Mouse (Mus musculus) erythroblast, adult 5-6 weeks (primary cell): ENCODE data around the gene Herc2. TPM values are rescaled to one million over a fixed set of nuclear protein-coding genes. Genes with fewer than 3 reads are reported as not detected.

ENCODE experiments used
- ATAC-seq: replicated peaks from 2 replicates; pipeline ENCODE4 v1.8.0; 2016; ENCODE audit warnings: moderate number of reproducible peaks, mild to moderate bottlenecking, moderate TSS enrichment, inconsistent platforms; ENCODE audit not compliant: poor library complexity, low FRiP score, severe bottlenecking
- total RNA-seq, 2 experiments: library from RNA; stranded (forward) in 1 of 2; stranded (reverse) in 1 of 2; fragments of 150-400 nt in 1 of 2; fragments of 200-764, 138-1000 nt in 1 of 2; gene quantifications; 2 replicates each; pipeline versions ENCODE4 v1.2.3 to v1.2.4; 2015 to 2017; ENCODE audit warnings: low replicate concordance in 2 of 2

The Herc2 gene
- total RNA-seq, 2 experiments from 2014 or later = 37.7 to 75.0 TPM

DNA sequence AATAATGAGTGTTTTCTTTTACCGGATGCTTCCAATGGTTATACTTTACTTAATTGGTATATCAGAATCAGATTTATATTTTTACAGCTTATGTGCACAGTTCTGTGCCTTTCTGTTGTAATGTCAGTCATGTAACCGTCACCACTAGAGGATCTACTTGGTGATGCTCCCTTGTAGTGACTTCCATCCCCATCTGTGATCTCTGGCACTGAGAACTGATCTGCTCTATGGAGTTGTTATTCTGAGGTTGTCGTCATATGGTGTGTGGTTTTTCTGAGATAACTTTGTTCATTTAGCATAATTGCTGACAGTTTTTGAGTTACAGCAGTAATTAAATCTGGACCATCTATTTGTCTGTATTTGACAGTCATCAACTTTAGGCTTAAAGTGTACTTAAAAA lies 5.3 kb downstream of the Herc2 start:
- ATAC-seq = no peak

DNA sequence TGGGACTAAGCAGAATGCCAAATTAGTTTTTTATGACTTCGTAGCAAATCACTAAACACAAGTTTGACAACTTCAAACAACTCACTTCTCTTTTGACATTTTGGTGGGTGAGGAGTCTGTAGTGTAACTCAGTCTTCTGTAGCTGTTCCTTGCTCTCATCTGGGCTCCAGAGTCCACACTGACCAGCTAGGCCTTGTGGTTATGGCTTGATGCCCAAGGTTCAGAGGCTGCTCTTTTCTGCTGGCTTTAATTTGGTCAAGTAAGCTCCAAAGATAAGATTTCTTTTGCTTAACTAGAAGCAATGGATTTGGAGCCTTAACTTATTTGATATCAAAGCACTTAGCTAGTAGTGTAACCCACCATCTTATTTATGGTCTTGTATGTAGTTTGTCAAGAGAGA lies 14.9 kb downstream of the Herc2 start:
- no peak for ATAC-seq

DNA sequence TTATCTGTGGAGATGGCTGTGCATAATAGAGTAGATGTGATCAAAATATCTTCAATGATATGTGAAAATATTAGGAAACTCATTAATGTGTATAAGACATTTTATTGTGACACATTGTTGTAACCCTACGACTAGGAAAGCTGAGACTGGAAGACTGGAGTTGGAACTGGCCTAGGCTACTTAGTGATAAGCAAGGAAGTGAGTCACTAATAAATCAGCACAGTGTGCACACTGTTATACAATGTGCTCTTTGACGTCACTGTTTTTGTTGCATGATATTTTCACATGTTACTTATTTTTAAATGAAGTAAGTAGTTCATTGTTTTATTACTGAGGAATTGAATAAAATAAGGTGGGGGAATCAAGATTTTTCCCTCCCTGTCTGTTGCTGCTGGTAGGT lies 16.1 kb downstream of the Herc2 start:
- no peak for ATAC-seq

DNA sequence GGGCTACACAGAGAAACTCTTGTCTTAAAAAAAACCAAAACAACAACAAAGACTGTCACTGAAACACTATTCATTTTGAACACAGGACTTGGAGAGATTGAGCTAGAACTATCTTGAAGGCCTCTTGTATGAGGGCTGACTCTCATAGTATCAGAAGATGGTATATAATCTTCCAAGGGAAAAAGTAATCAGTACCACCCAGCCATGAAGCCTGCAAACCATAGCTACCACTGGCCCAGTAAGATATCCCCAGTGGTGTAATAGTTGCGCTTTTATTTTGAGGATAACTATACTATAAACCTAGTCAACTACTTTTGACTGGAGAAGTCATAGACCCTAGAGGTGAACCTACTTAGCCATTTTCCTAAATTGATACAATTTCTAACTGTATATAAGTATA lies 16.6 kb downstream of the Herc2 start:
- no peak for ATAC-seq

DNA sequence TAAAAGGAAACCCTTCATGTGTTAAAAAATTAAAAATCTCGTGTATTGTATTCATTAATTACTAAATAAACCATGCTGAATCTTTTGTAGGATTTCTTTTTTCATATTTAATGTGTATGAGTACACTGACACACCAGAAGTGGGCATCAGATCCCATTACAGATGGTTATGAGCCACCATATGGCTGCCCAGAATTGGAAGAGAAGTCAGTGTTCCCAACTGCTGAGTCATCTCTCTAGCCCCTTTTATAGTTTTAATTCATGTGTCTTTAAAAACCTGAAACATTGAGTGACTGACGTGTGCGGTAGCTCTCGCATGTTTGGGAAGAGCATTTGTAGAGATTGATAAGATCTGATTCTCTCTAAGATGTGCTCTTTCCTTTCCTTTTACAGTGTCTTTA lies 21.7 kb downstream of the Herc2 start:
- ATAC-seq = no peak

DNA sequence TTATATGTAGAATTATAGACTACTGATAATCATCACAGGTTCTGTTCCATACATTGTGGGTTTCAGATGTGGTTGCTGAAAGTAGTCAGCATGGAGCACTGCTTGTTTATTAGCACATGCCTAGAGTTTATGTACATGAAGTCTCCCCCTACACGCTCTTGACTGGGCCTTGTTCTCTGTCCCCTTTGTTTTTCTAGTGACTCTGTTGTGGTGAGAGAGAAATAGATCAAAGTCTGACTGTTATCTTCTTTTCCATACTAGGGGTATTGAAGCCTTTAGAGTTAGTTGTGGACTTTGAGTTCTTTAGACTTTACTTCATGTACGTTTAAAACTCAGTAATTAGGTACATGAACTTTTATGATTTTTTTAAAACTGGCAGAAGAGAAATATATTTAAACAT lies 33.0 kb downstream of the Herc2 start:
- ATAC-seq = no peak

DNA sequence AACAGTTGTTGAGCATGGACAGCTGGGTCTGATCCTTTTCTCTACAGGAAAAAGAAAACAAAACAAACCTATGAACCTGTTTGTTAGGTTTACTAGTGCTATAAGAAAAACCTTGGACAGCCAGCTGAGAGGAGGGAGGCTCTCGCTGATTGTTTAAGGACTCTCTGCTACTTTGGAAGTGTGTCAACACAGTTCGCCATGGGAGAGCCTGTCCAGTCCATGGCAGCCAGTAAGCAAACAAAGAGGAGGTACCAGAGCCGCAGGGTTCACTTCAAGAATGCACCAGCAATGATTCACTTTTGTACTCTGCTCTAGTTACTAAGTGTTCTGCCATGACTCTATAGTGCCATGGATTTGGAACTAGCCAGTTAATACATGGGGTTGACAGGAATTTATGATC lies 39.1 kb downstream of the Herc2 start:
- no peak for ATAC-seq

DNA sequence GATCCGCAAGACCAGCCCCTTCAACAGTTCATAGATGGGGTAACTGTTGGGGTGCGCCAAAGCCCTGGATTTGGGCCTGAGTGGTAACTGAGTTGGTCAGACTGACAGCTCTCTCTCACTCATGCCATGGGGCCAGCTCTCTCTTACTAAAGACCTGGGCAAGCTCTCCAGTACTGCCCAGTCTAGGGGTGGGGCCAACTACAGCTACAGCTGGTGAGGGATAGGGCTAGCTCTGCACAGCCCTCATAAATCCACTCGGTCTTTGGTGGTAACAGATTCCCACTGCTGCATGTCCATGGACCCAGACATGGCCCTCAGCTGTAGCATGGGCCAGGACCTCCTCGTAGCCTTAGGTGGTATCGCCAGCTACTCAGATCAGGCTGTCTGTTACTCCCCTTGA lies 41.4 kb downstream of the Herc2 start:
- ATAC-seq = 0 out of 2 replicates have a peak, but pooled peaks have one; percentile 50

DNA sequence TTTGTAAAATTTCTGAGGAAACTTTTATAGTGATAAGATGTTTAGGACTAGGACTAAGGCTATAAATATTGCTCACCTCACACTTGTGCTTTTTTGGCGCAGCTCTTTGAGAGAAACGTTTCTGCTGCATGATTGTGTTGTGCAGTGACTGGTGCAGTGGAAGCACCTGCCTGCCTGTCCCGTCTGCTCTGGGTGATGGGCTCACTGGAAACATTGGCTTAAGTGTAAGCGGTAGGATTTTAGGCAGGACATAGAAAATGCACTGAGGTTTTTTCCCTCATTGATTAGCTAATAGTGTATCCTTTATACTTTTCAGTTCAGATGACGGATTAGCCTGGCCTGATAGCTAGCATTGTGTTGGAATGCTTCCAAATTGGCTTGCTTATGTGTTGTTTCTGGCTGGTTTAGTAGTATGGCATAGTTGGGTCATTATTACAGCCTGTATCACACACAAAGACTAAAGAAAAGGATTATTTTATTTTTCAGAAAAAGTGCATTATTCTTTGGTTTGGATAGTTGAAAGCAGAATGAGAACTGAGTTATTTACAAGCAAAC lies 52.4 kb downstream of the Herc2 start:
- no peak for ATAC-seq

DNA sequence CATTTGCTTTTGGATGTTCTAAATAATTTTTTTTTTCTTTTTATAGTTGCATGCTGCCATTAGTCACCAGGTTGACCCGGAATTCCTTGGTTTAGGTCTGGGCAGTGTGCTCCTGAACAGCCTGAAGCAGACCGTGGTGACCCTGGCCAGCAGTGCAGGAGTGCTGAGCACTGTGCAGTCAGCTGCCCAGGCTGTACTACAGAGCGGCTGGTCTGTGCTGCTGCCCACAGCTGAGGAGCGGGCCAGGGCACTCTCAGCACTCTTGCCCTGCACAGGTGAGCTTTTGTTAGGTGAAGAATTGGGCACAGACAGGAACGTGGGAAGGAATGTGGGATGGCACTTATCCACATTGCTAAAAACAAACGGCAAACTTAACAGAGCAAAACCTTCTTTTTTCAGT lies 63.0 kb downstream of the Herc2 start:
- ATAC-seq = no peak

DNA sequence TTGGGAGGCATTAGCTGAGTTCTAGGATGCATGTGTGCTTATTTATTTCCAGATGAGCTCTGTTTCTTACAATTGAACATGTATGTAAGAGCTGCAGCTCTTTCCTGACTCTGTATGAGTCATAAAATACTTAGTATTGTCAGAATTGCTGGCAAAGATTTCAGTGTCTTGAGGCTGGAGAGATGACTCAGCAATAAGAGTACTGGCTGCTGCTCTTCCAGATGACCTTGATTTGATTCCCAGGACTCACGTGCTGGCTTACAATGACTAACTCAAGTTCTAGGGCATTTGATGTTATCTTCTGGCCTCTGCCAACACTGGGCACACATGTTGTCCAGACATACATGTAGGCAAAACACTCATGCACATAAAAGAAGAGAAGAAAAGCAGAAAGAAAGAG lies 64.2 kb downstream of the Herc2 start:
- no peak for ATAC-seq

DNA sequence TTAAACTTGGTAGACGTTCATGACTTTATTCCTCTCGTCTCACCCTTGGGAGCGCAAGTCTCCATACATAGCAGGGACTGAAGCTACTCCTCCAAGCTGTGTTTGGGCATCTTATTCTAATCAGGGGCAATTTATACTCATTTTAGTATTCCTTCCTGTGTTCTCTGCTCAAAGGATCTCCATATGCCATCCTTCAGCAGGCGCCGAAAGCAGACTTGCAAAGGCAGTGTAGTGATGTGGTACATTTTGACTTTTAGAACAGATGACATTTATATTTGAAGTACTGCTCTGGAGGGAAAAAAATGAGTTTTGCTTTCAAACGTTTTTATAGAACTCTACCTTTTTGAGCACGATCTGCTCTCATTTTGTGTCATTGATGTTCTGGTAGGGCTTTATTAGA lies 71.0 kb downstream of the Herc2 start:
- ATAC-seq = no peak

DNA sequence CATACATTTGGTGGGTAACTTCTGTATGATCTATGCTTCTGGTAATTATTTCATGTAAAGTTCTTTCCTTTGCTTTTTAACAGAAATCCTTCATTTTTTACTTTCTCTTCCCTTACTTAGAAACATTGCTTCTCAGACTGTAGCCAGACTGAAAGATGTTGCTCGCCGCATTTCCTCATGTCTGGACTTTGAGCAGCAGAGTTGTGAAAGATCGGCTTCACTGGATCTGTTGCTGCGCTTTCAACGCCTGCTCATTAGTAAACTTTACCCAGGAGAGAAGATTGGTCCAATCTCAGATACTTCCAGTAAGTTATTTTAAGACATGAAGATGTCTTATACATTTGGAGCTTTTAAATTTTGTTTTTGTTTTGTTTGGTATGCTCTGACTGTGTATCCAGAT lies 71.4 kb downstream of the Herc2 start:
- ATAC-seq = no peak

DNA sequence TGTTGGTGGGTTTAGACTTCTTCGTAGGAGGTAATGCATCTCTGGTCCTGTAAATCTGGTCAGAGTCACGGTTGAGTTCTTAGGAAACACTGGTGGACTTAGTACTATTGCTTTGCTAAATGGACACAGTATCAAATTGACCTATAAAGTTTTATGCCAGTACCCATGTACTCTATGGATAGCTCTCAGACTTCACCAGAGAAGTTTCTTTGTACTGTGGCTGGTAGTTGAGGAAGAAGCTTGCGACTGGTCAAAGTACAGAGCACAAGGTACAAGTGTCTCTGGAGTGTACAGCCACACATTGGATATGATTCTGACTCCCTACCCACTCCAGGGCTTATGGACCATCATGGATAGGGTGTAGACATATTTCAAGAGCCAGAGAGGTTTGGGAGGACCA lies 78.1 kb downstream of the Herc2 start:
- ATAC-seq = no peak

DNA sequence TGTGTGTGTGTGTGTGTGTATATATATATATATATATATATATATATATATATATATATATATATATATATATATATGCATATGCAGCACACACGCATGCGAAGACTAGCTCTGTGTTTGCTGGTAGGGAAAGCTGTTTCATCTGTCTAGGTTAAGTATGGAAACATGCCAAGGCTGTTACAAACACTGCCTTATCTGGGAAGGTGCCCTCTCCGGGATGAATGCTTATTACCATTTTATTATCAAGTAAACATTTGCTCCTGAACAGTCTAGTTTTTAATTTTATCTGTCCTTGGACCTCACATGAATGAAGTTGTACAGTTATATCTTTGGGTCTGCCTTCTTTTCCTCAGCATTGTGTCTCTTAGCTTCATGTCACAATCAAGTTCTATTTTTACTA lies 79.6 kb downstream of the Herc2 start:
- ATAC-seq = no peak

DNA sequence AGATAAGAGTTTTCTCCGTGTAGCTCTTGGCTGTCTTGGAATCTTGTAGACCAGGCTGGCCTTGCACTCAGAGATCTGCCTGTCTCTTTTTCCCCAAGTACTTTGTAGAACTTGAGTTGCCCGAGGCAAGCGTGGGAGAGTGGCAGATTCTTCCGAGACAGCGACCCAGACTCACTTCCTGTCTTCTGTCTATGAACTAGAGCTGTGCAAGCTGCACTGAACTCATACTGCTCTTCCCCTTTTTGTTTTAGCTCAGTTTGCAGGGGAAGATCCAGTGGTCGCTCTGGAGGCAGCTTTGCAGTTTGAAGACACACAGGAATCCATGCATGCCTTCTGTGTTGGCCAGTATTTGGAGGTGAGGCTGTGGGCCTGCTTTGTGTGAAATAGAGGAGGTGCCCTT lies 81.6 kb downstream of the Herc2 start:
- no peak for ATAC-seq

DNA sequence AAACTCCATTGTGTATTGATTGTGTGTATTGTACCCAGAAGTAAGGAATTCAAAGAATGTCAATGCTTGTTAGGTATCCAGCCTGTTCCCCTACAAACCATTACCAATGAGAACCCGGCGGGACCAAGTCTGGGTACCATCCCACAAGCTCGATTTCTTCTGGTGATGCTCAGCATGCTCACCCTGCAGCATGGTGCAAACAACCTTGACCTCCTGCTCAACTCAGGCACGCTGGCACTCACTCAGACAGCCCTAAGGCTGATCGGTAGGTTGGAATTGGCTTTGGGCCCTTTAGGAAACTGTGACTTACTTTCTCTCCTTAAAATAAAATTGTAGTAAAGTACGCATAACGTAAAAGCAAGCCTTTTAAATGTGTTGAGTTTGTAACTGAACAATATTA lies 88.7 kb downstream of the Herc2 start:
- ATAC-seq = no peak

DNA sequence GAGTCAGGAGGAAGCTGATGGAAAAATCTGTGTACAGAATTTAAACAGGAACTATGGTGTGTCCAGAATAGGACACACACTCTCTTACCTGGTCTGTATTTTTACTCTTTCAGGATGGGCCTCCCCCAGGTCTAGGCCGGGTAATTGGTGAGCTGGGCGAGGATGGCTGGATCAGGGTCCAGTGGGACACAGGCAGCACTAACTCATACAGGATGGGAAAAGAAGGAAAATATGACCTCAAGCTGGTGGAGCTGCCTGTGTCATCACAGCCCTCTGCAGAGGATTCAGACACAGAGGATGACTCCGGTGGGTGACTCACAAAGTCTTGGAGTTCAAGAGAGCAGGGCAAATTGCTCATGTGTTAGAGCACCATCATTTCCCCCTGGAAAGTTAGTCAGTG lies 96.4 kb downstream of the Herc2 start:
- no peak for ATAC-seq

DNA sequence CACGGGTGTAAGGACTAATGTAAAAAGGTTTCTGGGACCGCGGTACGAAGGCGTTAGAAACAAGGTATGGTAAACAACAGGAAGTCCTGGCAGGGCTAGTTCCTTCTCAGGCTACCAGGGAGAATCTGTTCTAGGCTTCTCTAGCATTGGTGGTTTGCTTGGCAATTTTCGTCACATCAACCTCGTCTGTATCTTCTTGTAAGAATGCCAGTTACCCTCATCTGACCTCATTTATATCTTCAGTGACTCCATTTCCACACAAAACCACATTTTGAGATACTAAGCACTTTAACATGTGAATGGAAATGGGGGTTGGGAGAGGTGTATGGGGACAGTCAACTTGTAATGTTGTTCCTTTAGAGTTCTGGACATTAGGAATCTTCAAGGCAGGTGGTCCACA lies 98.9 kb downstream of the Herc2 start:
- no peak for ATAC-seq

DNA sequence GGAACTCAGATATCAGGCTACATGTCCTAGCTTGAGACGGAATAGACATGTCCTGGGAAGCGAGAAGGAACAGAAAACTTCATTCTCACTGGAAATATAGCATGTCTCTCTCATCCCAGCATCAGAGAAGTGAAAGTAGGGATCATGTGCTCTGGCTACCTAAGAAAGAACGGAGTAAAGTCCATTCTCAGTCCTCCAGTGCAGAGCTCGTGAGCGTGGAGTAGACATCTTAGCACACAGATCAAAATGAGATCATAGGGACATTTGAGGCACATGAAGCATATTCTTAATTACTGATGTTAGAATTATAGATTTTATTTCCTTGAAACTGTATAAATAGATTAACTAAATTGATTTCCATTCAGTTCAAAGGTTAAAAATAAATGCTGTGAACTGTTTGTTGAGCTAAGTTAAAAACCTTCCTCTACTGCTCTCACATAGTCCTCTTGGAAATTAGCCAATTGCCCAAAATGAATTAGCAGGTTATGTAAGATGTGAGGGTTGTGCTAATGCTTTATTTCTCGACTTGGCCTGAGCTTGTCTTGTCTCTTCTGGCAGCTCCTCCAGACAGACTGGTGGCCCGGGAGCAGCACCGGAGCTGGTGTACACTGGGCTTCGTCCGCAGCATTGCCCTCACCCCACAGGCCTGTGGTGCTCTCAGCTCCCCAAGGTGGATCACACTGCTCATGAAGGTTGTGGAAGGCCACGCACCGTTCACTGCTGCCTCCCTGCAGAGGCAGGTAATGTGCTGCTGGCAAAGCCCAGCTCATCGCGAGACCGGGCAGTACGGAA lies 102.1 kb downstream of the Herc2 start:
- ATAC-seq = no peak

DNA sequence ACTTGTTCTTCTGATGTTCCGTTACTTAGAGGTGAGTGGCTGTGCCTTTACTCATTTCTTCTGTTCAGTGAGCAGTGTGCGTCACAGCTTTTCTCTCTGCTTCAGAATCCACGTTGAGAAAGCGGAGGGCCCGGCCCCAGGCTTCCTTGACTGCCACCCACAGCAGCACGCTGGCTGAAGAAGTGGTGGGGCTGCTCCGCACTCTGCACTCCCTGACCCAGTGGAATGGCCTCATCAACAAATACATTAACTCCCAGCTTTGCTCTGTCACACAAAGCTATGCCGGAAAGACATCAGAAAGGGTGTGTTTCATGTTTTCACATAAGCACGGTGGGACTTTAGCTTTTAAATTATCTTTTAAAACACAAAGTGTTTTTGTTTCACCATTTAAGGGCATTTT lies 103.2 kb downstream of the Herc2 start:
- ATAC-seq = no peak

DNA sequence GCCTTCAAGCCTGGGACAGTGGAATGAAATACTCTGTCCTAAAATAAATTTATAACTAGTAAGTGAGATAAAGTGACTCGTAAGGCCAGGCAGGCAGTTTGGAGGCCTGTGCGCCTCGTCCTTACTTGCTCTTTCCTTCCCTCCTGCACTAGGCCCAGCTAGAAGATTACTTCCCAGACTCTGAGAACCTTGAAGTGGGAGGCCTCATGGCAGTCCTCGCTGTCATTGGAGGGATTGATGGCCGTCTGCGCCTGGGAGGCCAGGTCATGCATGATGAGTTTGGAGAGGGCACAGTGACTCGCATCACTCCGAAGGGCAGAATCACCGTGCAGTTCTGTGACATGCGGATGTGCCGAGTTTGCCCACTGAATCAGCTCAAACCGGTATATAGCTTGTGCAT lies 103.6 kb downstream of the Herc2 start:
- ATAC-seq = no peak
